Mouse (Mus musculus): ENCODE data around the gene Rps12-ps3. TPM values are rescaled to one million over a fixed set of nuclear protein-coding genes. Genes with fewer than 3 reads are reported as not detected.

Rps12-ps3 gene
- polyA plus RNA-seq, 1 experiment from 2014 or later: 20.8 TPM

- Histone ChIP-seq H3K9me3 (no peaks in the 10 kb centered on the region), H3K36me3 (replicated peaks) (no peaks in the 10 kb centered on the region), H3K4me3 (no peak overlapping the region), H3K27me3 (ENCODE audit: poor library complexity, severe bottlenecking) (peaks cover 41% of the 10 kb centered on the region), H3K27ac (no peak overlapping the region), H3K4me1 (peaks cover 16% of the 10 kb centered on the region)
- 82% methylated on average over 14 of the region's 14 CpGs for WGBS
- DNase-seq (ENCODE audit: extremely low spot score, low spot score): peak; percentile 12
These were observed 34.9 kb downstream of the Rps12-ps3 start for GRCm38 (mm10) chr19:59356843-59357595.

- WGBS: 84% methylated on average over 4 of the region's 4 CpGs
- Histone ChIP-seq H3K4me1 (peaks cover 16% of the 10 kb centered on the region), H3K36me3 (replicated peaks) (no peaks in the 10 kb centered on the region), H3K9me3 (no peaks in the 10 kb centered on the region), H3K4me3 (no peak overlapping the region), H3K27ac (no peak overlapping the region), H3K27me3 (ENCODE audit: poor library complexity, severe bottlenecking) (peaks cover 44% of the 10 kb centered on the region)
- no peak for DNase-seq (ENCODE audit: extremely low spot score, low spot score)
These were observed 35.8 kb downstream of the Rps12-ps3 start for GRCm38 (mm10) chr19:59357878-59358277.

- peaks cover 16% of the 10 kb centered on the region for H3K4me1 ChIP-seq
- WGBS: 70% methylated on average over 4 of the region's 4 CpGs
- no peaks in the 10 kb centered on the region for H3K9me3 ChIP-seq
- peaks cover 43% of the 10 kb centered on the region for H3K27me3 ChIP-seq (ENCODE audit: poor library complexity, severe bottlenecking)
- no peak overlapping the region for H3K4me3 ChIP-seq
- no peaks in the 10 kb centered on the region for H3K36me3 ChIP-seq (replicated peaks)
- no peak overlapping the region for H3K27ac ChIP-seq
- DNase-seq (ENCODE audit: extremely low spot score, low spot score): no peak
These were observed 37.1 kb downstream of the Rps12-ps3 start for GRCm38 (mm10) chr19:59359202-59359601.

GRCm38 (mm10) chr19:59360486-59360896 is 38.4 kb downstream of the Rps12-ps3 start:
- no peaks in the 10 kb centered on the region for H3K9me3 ChIP-seq
- H3K4me3 ChIP-seq: no peak overlapping the region
- H3K36me3 ChIP-seq (replicated peaks): no peaks in the 10 kb centered on the region
- DNase-seq (ENCODE audit: extremely low spot score, low spot score): no peak
- 0 out of 2 replicates have a peak overlapping the region, but pooled peaks have one; percentile 35 for H3K27ac ChIP-seq
- 39% methylated on average over 2 of the region's 2 CpGs for WGBS
- peaks cover 43% of the 10 kb centered on the region for H3K27me3 ChIP-seq (ENCODE audit: poor library complexity, severe bottlenecking)
- H3K4me1 ChIP-seq: peaks cover 16% of the 10 kb centered on the region

GRCm38 (mm10) chr19:59362646-59363045 is 40.6 kb downstream of the Rps12-ps3 start:
- H3K27ac ChIP-seq: no peak overlapping the region
- peaks cover 29% of the 10 kb centered on the region for H3K27me3 ChIP-seq (ENCODE audit: poor library complexity, severe bottlenecking)
- H3K4me1 ChIP-seq: peaks cover 25% of the 10 kb centered on the region
- DNase-seq (ENCODE audit: extremely low spot score, low spot score): no peak
- H3K9me3 ChIP-seq: no peaks in the 10 kb centered on the region
- 88% methylated on average over 6 of the region's 6 CpGs for WGBS
- H3K36me3 ChIP-seq (replicated peaks): no peaks in the 10 kb centered on the region
- H3K4me3 ChIP-seq: no peak overlapping the region

- Histone ChIP-seq H3K27ac (no peak overlapping the region), H3K4me3 (no peak overlapping the region)
- WGBS: 91% methylated on average over 3 of the region's 3 CpGs
These were observed 41.6 kb downstream of the Rps12-ps3 start for GRCm38 (mm10) chr19:59363666-59364065.

GRCm38 (mm10) chr19:59366724-59367123 is 44.6 kb downstream of the Rps12-ps3 start:
- Histone ChIP-seq H3K4me3 (no peak overlapping the region), H3K36me3 (replicated peaks) (no peaks in the 10 kb centered on the region), H3K4me1 (peaks cover 12% of the 10 kb centered on the region), H3K27ac (no peak overlapping the region), H3K27me3 (ENCODE audit: poor library complexity, severe bottlenecking) (peaks cover 12% of the 10 kb centered on the region), H3K9me3 (no peaks in the 10 kb centered on the region)
- no peak for DNase-seq (ENCODE audit: extremely low spot score, low spot score)
- 72% methylated on average over 3 of the region's 3 CpGs for WGBS

More at GRCm38 (mm10) chr19:59363666-59364065, 41.6 kb downstream of the Rps12-ps3 start:
- H3K9me3 ChIP-seq: no peaks in the 10 kb centered on the region
- H3K4me1 ChIP-seq: peaks cover 28% of the 10 kb centered on the region
- H3K27me3 ChIP-seq (ENCODE audit: poor library complexity, severe bottlenecking): peaks cover 29% of the 10 kb centered on the region
- no peaks in the 10 kb centered on the region for H3K36me3 ChIP-seq (replicated peaks)
- no peak for DNase-seq (ENCODE audit: extremely low spot score, low spot score)

- Histone ChIP-seq H3K9me3 (no peaks in the 10 kb centered on the region), H3K27ac (no peak overlapping the region), H3K36me3 (replicated peaks) (no peaks in the 10 kb centered on the region), H3K27me3 (ENCODE audit: poor library complexity, severe bottlenecking) (0 out of 2 replicates have a peak, but pooled peaks cover 3% of the 10 kb centered on the region), H3K4me3 (no peak overlapping the region), H3K4me1 (peaks cover 12% of the 10 kb centered on the region)
- DNase-seq (ENCODE audit: extremely low spot score, low spot score): no peak
- 85% methylated on average over 4 of the region's 4 CpGs for WGBS
These were observed 45.8 kb downstream of the Rps12-ps3 start for GRCm38 (mm10) chr19:59367892-59368291.

- WGBS: 79% methylated on average over 4 of the region's 4 CpGs
- no peaks in the 10 kb centered on the region for H3K36me3 ChIP-seq (replicated peaks)
These were observed 48.9 kb downstream of the Rps12-ps3 start for GRCm38 (mm10) chr19:59371016-59371415.

More at GRCm38 (mm10) chr19:59371016-59371415, 48.9 kb downstream of the Rps12-ps3 start:
- DNase-seq (ENCODE audit: extremely low spot score, low spot score): no peak
- peaks cover 12% of the 10 kb centered on the region for H3K4me1 ChIP-seq
- H3K27ac ChIP-seq: no peak overlapping the region
- no peak overlapping the region for H3K4me3 ChIP-seq
- H3K27me3 ChIP-seq (ENCODE audit: poor library complexity, severe bottlenecking): no peaks in the 10 kb centered on the region
- peaks cover 9% of the 10 kb centered on the region; the same call in 1 of the 2 replicates for H3K9me3 ChIP-seq

Other genes with a start within 250 kb of the Rps12-ps3 start
- gene Shtn1, start 246.2 kb upstream of the Rps12-ps3 start, polyA plus RNA-seq (2016; fragmentation: Nextera tagmentation; extraction: Ambion mirVana): 4.1 and 4.7 TPM in 2 replicates
- 0.50 and 1.0 TPM in 2 replicates for gene Vax1, start 152.2 kb upstream of the Rps12-ps3 start, polyA plus RNA-seq (2016; fragmentation: Nextera tagmentation; extraction: Ambion mirVana)
- gene Kcnk18, start 103.1 kb upstream of the Rps12-ps3 start, polyA plus RNA-seq (2016; fragmentation: Nextera tagmentation; extraction: Ambion mirVana): not detected in 2 replicates
- gene Slc18a2, start 61.4 kb upstream of the Rps12-ps3 start, polyA plus RNA-seq (2016; fragmentation: Nextera tagmentation; extraction: Ambion mirVana): 10.8 and 10.9 TPM in 2 replicates
- 10.0 and 10.3 TPM in 2 replicates for gene Pdzd8, start 23.5 kb downstream of the Rps12-ps3 start, polyA plus RNA-seq (2016; fragmentation: Nextera tagmentation; extraction: Ambion mirVana)
- gene Emx2, start 136.1 kb downstream of the Rps12-ps3 start, polyA plus RNA-seq (2016; fragmentation: Nextera tagmentation; extraction: Ambion mirVana): 44.1 and 48.1 TPM in 2 replicates